Mouse (Mus musculus) heart, postnatal 36 days (tissue): ENCODE results near the gene Cacna1a. TPM values are rescaled to one million over a fixed set of nuclear protein-coding genes. Genes with fewer than 3 reads are reported as not detected.
"Not testable (repeated sequence)": the region's sequence is repeated elsewhere in the genome, so short reads cannot be mapped to it uniquely, and the experiment has no call there.

Experiments used
- DNase-seq, 2 experiments: peaks; one replicate each; pipeline ENCODE4 v3.0.0; 2021 to 2022
- intact Hi-C: fragments of 180-260 bp; cut with DNase I; formaldehyde crosslinking; loops from one replicate; pipeline ENCODE4 v1.15.1; 2025
- total RNA-seq, 2 experiments: library from RNA; stranded (reverse); gene quantifications; 2 replicates each; pipeline ENCODE4 v1.2.3; 2021

Cacna1a gene
- total RNA-seq, 2 experiments from 2014 or later, result 1.7 to 4.4 TPM

- no peak for DNase-seq
- intact Hi-C loops, result no loop called here
These were observed 78.7 kb downstream of the Cacna1a start for GRCm38 (mm10) chr8:84466932-84467331.

- no peak for DNase-seq
- intact Hi-C loops, result no loop called here
These were observed 80.8 kb downstream of the Cacna1a start for GRCm38 (mm10) chr8:84469076-84469475.

DNA sequence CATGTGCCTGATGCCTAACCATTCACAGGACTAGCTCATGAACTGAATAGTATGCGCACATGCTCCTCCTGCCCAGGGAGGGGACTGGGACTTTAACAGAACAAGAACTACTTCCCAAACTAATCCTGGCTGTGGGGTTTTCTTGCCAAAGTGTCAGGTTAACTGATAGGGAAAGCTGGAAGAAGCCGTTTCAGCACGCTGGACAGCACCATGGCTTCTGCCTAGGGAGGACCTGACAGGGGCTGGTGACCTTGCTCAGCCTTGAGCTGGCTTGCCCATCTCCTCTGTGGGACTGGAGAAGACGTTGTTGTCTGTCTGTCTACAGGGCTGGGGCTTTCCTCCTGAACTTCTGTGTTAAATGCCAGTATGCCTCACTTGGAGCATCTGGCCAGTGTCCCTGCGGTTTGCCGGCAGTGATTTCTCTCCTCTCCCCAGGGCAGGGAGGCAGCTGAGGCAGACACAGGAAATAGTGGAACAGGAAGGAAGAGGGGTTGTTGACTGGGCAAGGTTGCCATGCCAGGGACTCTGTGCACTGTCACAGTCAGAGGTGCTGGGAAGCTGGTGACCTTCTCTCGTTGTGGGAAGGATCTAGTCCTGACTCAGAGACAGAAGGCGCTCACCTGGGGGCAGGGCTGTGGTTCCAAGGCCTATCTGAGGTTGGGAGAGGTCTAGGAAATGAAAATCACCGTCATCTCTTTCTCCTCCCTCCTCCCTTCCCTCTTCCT lies 83.2 kb downstream of the Cacna1a start:
- intact Hi-C loops, result no loop called here
- DNase-seq, result peak; percentile 42 to 68

DNA sequence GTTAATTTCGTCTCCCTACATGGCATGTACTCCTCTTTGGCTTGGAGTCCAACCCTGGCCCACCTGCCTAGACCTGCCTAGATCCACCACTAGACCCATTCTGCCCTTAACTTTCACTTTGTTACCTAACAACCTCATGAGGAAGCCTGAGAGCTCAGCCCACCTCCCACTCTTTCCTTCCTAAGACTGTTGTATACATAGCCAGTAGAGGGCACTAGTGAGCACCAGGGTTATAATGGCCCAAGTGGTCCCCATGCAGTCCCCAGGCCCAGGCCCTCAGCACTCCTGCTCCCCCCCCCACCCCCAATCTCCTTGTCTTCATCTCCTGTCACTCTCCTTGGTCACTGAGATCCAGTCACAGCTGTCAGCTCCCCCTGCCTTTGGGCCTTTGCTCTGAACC lies 86.2 kb downstream of the Cacna1a start:
- no peak for DNase-seq
- intact Hi-C loops, result no loop called here

GRCm38 (mm10) chr8:84477341-84477740 lies 89.1 kb downstream of the Cacna1a start:
- DNase-seq, result no peak
- intact Hi-C loops, result no loop called here

DNA sequence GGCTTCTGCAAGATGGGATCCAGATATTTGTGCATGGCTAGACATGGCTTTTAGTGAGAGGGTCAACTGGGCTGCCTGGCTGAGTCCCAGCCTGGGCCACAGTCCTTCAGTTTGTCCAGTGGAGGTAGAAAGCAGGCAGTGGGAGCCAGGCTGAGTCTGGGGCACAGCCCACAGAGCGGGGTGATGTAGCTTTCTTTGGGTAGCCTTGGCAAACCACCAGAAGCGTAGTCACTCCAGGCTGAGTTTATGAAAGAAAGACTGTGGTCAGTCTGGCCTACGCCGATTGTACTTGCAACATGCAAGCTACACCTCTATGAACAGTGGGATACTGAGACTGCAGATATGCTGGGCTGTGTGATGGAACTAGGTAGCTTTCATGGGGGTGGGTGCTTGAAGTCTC lies 94.8 kb downstream of the Cacna1a start:
- no peak for DNase-seq
- intact Hi-C loops, result no loop called here

DNA sequence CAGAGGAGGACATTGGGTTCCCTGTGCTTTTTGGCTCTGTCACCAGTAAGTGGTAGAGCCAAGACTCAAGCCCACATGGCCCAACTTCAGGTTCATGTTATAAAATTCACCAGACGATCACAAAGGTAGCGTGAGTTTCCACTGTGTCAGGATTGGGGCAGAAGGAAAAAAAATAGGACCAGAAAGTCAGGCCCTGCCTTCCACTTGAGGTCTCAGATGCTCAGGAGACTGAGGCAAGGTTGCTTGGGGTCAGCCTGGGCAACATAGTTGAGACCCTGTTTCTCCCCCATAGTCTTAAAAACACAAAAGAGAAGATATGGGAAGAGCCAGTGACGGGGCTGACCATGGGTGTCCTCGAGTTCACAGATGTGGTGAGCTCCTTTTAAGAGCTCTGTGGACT lies 97.1 kb downstream of the Cacna1a start:
- intact Hi-C loops, result no loop called here
- DNase-seq, result no peak

DNA sequence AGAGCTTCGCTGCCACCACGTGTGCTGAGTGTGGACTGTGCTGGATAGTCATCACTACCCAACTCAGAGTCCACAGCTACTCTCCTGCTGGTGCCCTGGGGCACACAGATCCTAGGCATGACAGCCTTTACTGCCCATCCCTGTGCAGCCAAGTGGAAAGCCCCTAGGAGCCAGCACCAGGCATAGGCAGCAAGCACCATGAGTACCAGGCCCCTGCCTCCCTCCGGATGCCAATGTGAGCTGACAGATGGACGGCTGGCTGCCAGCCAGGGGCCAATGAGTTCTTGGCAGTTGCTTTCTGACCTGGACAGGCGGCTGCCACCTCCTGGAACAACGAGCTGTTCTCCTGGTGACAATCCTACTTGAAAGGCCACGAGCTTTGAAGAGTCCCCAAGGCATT lies 97.6 kb downstream of the Cacna1a start:
- intact Hi-C loops, result no loop called here

DNA sequence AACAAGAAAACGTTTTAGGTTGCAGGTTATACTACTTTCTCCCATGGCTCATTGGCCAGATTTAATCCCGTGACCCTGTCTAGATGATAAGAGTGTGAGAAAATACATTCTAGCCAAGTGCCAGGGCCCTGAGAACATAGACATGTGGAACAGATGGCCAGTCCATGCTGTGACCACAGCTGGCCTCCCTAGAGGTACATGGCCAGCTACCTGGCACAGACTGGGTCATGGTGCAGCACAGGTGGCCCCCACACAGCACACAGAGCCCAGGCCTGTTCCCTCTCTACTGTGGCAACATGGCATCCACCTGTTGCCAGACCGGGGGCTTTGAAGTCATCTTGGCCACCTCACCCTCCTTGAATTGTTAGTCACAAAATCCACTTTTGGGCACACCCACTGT lies 101.0 kb downstream of the Cacna1a start:
- no peak for DNase-seq
- intact Hi-C loops, result no loop called here

More for the DNA sequence above, 97.6 kb downstream of the Cacna1a start:
- DNase-seq, result peak; percentile 46 to 54

- intact Hi-C loops, result no loop called here
- no peak for DNase-seq
These were observed 106.4 kb downstream of the Cacna1a start for GRCm38 (mm10) chr8:84494541-84495084.

DNA sequence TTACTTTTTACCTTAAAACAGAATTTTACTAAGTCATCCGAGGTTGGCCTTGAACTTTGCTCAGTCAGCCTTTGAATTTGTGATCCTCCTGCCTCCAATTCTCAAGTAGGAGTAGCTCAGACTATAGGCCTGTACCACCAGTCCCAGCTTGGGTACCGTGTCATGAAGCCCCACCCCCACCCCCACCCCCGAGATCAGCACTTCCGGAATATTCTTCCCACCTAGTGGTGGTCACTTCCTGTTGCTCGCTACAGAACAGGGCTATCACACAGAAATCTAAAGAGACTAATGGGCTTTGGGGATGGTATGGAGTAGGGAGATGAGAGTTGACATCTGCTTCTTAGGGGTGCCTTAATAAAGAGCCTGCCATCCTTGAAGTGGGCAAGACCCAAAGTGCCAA lies 112.9 kb downstream of the Cacna1a start:
- DNase-seq, result no peak
- intact Hi-C loops, result no loop called here

DNA sequence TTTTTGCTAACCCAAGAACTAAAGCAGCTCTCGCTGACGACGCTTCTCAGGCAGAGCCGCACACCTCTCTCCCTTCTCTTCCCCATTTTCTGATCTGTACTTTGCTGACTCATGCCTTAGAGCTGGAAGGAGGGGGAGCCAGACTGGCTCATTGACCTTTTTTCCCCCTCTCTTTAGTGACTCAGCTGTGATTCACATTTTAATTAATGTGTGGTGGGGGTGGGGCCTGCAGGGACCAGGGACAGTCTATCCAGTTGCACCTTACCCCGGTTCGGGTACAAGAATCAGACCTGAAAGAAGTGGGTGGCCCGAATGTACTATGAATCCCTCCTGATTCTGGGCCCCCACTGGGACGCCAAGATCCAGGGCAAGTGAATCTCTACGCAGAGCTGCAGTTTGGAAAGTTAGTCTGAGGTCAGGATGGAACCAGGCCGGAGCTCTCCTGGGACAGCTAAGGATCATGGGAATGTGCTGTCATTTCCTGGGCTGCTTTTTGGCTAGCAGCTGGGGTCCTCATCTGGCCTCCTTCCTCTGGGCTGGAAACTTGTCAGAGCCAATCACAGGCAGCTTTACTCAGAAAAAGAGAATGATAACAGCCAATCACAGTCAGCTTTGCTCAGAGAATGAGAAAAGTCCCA lies 113.5 kb downstream of the Cacna1a start:
- intact Hi-C loops, result loop anchor here (2.0 kb wide), 1 partner anchor 53 kb away; no protein-coding TSS in a partner anchor
- peak; percentile 51 to 63 for DNase-seq

- intact Hi-C loops, result loop anchor here (2.0 kb wide), 1 partner anchor 52 kb away; no protein-coding TSS in a partner anchor
- DNase-seq, result no peak
These were observed 114.4 kb downstream of the Cacna1a start for GRCm38 (mm10) chr8:84502638-84503037.

DNA sequence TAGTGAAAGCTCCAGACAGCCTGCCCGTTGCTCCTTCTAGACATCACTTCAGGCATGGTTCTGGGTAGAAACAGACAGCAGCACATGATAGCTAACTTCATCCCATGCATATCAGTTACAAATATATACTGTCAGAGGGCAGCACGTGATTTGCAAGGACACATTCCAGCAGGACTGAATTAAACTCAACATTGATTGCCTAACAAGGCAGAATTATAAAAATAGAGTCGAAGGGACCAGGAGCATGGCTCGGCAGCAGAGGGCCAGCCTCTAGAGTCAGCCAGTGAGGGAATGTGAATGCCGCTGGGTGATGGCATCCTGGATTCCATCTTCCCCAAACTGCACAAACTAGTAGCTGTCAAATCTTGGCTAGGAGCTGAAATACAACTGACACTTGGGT lies 119.0 kb downstream of the Cacna1a start:
- no peak for DNase-seq
- intact Hi-C loops, result no loop called here

- intact Hi-C loops, result loop anchor here (10.0 kb wide), 1 partner anchor 215 kb away; no protein-coding TSS in a partner anchor
These were observed 121.5 kb downstream of the Cacna1a start for GRCm38 (mm10) chr8:84509764-84510163.

DNA sequence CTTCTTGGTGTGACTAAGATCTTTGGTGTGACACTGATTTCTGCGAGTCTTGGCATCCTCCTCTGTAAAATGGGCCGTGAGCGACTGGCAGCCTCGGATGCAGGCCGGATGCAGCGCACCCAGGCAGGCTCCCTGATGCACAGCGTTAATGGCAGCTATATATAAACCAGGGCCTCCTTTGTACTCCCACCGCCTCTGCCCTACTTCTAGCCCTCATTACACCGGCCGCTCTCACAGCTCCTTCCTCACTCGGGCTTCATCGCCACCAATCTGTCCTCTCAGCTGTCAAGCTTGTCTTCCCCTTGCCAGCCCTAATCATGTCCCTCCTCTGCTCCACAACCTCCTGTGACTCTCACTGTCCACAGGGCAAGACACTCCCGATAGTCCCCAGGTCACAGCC lies 123.4 kb downstream of the Cacna1a start:
- DNase-seq, result no peak
- intact Hi-C loops, result loop anchor here (2.0 to 10.0 kb wide), 2 partner anchors 147 to 217 kb away; no protein-coding TSS in a partner anchor

More at GRCm38 (mm10) chr8:84509764-84510163, 121.5 kb downstream of the Cacna1a start:
- DNase-seq, result not testable (repeated sequence)

- peak in 1 of 2 experiments; percentile 15 for DNase-seq
- intact Hi-C loops, result loop anchor here (2.0 to 10.0 kb wide), 2 partner anchors 149 to 219 kb away; no protein-coding TSS in a partner anchor
These were observed 125.5 kb downstream of the Cacna1a start for GRCm38 (mm10) chr8:84513765-84514164.

DNA sequence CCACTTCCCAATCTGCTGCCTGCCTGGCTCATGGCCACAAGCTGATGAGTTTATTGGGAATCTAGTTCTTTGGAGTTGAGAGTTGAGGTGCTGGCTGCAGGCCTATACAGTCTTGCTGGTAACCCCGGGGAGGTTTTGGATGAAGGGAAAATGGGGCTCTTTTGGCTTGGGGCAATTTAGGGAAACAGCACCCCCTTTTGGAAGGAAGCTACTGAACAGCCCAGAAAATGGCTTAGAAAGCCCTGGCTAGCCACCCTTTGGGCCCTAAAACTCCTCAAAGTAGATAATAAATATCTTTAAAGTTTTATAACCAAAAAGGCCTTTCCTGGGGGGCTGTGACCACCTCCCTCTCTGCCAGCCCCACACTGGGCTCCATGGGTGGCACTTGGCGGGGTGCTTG lies 129.9 kb downstream of the Cacna1a start:
- intact Hi-C loops, result loop anchor here (10.0 kb wide), 1 partner anchor 223 kb away; no protein-coding TSS in a partner anchor
- no peak for DNase-seq

DNA sequence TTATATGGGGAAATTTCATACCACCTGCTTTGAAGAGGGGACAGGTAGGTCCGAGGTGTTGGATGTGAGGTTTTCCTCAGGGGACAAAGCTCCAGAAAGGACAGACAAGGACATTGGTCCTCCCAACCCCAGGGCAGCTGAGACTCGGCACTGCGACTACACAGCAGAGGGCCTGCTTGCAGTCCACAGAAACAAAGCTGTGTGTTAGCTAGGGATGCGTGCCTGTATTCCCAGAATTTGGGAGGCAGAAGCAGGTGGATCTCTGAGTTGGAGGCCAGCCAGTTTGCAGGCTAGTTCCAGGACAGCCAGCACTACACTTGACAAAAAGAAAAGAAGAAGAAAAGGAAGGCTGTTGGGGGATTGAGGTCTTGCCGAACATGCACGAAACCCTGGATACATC lies 130.5 kb downstream of the Cacna1a start:
- intact Hi-C loops, result loop anchor here (10.0 kb wide), 1 partner anchor 224 kb away; no protein-coding TSS in a partner anchor
- no peak for DNase-seq

- intact Hi-C loops, result loop anchor here (10.0 kb wide), 1 partner anchor 225 kb away; no protein-coding TSS in a partner anchor
- DNase-seq, result peak in 1 of 2 experiments; percentile 8
These were observed 131.8 kb downstream of the Cacna1a start for GRCm38 (mm10) chr8:84519767-84520626.
